Mouse (Mus musculus) neutrophil, adult 5-6 weeks (primary cell): ENCODE data around the gene Gatad1. TPM values are rescaled to one million over a fixed set of nuclear protein-coding genes. Genes with fewer than 3 reads are reported as not detected.
"Not testable (repeated sequence)": the region's sequence is repeated elsewhere in the genome, so short reads cannot be mapped to it uniquely, and the experiment has no call there.

Experiments used
- ATAC-seq: fragments of 151-379, 151-347 bp; 2 replicates; pipeline ENCODE4 v1.8.0; 2017; ENCODE audit warnings: mild to moderate bottlenecking, moderate TSS enrichment; ENCODE audit not compliant: insufficient number of reproducible peaks, poor library complexity, low FRiP score, severe bottlenecking; ENCODE audit errors: extremely low read depth
- total RNA-seq: library from RNA; stranded (forward); fragments of 200-1000 nt; gene quantifications from 2 replicates; pipeline ENCODE4 v1.2.3, GENCODE M21; 2017

The Gatad1 gene
- total RNA-seq, 1 experiment from 2014 or later: 110 TPM

DNA sequence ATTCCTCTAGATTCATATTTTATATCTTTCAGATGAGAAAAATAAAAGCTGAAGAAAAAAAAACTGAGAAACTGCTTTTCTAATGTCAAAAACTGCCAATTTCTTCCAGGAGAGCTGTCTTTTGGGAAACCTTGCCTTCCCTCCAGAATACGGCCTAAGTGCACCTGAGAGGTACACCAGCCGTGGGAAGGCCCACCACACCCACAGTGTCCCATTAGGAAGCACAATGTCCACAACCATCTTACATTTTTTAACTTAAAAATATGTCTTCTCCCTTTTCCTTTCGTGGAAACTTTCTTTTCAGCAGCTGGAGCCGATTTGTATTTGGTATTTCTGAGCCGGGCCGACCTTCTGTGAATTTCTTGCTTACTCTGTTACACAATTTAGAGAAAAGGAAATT, 10.4 kb downstream of the Gatad1 start:
- no peak for ATAC-seq

GRCm38 (mm10) chr5:3645326-3645725, 11.7 kb downstream of the Gatad1 start:
- ATAC-seq: no peak

GRCm38 (mm10) chr5:3644621-3645020, 12.4 kb downstream of the Gatad1 start:
- ATAC-seq: no peak

- ATAC-seq: no peak
Observed at GRCm38 (mm10) chr5:3635286-3635685, 21.7 kb downstream of the Gatad1 start.

GRCm38 (mm10) chr5:3633951-3634350, 23.0 kb downstream of the Gatad1 start:
- ATAC-seq: no peak

DNA sequence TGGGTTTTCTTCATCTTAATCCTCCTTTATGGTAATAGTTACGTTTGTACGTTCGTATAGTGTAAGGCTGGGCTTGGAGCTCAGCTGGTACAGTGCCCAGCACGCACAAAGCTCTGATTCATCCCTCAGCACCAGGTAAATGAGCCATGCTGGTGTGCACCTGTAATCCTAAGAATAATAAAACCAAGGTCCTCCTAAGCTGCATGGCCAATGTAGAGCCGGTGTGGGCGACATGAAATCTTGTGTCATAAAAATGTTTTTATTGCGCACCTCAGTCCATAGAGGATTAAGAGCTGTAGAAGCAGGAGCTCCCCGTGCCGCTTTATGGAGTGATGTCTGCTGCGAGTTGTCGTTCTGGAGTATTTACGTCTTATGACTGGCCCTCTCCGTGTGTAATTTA, 23.7 kb downstream of the Gatad1 start:
- ATAC-seq: no peak

DNA sequence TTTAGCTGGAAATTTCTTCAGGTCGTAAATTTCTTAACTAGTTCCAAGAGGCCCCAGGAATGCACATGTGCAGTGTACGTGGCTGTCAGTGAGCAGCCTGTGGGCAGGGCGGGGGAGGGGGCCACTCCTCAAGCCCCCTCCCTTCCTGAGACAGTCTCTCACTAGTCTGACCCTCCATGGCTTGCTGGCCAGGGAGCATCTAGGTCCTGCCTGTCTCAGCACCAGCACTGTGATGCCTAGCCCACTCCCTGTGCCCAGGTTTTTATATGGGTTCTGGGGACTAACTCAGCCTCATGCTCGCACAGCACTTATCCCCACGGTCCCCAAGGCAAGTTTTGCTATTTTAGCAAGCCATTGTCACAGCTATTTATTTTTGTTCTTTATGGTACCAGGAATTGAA, 24.7 kb downstream of the Gatad1 start:
- ATAC-seq: no peak

DNA sequence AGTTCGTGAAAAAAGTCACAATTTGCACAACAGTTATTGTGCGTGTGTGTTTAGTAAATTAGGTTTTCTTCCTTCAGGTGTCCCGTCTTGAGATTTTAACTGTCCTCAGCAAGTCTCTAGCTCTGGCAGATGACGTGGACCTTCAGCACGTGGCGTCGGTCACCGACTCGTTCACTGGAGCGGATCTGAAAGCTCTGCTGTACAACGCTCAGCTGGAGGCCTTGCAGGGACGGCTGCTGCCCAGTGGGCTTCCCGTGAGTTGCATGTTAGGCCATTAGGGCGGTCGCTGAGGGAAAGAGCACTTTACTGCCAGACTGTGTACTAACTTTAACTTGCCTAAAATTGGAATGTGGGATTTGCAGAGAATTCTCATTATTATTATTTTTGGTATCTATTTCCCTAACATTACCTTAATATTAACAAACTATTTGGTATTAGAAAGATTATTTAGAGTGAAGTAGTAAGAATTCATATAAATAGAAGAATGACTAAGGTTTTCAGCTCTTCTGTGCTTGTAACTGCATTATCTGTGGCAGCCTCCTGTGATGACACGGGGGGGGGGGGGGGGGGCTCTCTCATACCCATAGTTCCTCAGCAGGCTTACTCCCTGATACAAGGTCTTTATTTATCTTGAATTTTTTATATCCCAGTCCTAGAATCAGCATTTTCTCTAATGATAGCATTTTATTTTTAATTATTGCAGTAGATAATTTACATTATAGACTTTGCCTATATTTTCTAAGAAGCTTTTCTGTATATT, 25.3 kb downstream of the Gatad1 start:
- ATAC-seq: no peak

DNA sequence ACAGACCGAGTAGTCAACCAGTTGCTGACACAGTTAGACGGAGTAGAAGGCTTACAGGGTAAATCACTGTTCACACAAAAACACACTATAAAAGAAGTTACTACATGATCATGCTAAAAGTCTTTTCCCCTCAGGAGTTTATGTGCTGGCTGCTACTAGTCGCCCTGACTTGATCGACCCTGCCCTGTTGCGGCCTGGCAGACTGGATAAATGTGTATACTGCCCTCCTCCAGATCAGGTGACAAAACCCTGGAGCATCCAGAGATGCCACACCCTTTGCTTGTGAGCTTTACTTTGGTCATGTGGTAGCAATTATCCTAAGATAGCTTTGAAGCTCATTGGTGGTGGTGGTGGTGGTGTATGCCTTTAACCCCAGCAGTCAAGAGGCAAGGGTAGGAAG, 26.9 kb downstream of the Gatad1 start:
- ATAC-seq: no peak

GRCm38 (mm10) chr5:3620486-3620885, 36.5 kb downstream of the Gatad1 start:
- no peak for ATAC-seq

GRCm38 (mm10) chr5:3611835-3612234, 45.1 kb downstream of the Gatad1 start:
- ATAC-seq: not testable (repeated sequence)

DNA sequence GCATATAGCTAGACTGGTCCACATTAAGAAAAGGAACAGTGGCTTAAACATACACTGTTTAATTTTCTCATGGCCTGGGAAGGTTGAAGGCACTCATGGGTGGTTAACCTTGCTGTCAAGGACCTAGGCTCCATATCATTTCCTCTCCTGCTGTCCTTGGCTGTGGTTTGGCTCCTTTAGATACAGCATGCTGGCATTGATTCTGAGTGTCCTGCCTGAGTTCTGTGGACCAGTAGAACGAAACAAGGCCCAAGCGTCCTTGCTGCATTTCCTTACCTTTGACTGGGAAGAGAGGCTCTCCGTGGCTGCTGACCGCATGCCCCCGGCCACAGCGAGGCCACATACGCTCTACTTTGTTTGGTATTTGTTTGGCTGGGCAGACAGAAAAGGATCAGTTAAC, 47.7 kb downstream of the Gatad1 start:
- no peak for ATAC-seq

GRCm38 (mm10) chr5:3607114-3607513, 49.9 kb downstream of the Gatad1 start:
- no peak for ATAC-seq

DNA sequence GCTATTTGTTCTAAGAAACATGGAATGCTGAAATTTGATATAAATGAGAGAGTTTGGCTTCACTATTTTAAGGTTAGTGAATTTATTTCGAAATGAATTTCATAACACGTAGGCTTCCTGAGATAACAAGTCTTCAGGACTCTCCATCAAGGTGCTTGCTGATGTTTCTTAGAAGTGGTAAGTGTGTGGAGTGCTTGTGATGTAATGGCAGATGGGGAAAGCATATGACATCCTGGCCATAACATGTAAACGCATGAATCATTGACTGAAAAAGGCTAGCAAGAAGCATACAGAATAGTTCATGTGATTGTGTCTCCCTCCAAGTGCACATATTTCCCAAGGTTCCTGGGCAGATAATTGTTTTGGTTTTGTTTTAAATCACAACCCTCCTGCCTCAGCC, 56.2 kb downstream of the Gatad1 start:
- ATAC-seq: no peak

DNA sequence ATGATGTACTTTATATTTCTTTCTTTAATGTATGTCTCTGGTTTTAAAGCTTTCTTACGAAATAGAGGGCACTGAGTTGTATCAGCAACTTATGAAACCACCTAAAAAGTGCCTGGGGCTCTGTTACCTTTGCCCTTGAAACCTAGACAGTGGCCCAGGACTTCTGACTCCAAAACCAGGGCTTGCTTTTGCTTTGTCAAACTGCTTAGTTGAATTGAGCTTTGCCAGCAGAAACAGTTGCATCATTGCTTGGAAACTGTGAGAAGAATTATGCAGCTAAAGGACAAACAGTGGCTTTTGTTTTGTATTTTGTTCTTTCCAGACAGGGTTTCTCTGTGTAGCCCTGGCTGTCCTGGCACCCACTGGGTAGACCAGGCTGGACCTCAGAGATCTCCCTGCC, 56.7 kb downstream of the Gatad1 start:
- ATAC-seq: no peak

GRCm38 (mm10) chr5:3598766-3599165, 58.2 kb downstream of the Gatad1 start:
- ATAC-seq: no peak

DNA sequence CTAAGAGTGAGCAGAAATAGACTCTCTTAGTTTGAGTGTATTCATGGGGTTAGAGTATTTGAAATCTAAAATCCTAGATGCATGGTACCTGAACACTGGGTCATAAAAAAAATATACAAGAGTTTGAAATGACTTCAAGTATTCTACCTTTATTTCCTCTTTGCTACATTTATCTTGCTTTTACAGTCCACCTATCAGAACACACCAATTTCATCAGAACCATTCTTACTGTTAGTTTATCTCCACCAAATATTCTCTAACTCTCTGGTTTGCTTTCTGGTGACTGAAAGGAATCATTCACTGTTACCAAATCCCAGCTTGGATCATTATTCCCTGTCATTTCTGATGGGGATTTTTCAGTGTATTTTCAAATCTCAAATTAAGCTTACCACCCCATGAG, 59.8 kb downstream of the Gatad1 start:
- no peak for ATAC-seq

GRCm38 (mm10) chr5:3596399-3596766, 60.6 kb downstream of the Gatad1 start, which contains the start of gene Rbm48:
Gene Rbm48, minus strand, starts transcription at chr5:3596585.
- ATAC-seq: peak; percentile 69

GRCm38 (mm10) chr5:3595693-3596398, 61.1 kb downstream of the Gatad1 start, which contains the start of gene Pex1:
Gene Pex1, plus strand, starts transcription at chr5:3596066.
- peak; percentile 94 for ATAC-seq
